Mouse (Mus musculus): Measurements from ENCODE around the gene Gm8220.
"Not testable (repeated sequence)": the region's sequence is repeated elsewhere in the genome, so short reads cannot be mapped to it uniquely, and the experiment has no call there.

The Gm8220 gene

DNA sequence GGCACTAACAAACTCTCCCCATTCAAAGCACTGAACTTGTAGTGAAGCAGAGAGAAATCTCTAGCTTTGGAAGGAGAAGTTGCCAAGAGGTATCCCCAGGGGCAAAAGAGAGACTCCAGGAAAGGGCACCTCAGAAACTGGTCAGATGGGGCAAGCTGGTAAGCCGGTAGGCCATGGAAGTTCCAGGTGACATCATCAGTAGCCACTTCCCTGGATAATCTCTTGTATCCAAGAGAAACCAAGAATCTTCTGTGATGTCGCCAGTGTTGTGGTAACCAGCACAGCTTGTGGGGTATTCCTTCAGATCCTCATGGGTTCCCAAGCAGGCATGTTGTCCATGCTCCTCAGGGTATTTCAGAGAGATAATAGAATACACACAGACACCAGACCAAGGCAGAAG, at the start of gene Gm8220:
Gene Gm8220, plus strand, starts transcription at position 301 of the 400 bp plus-strand sequence.
- not testable (repeated sequence) for DNase-seq (ENCODE audit: low spot score)

DNA sequence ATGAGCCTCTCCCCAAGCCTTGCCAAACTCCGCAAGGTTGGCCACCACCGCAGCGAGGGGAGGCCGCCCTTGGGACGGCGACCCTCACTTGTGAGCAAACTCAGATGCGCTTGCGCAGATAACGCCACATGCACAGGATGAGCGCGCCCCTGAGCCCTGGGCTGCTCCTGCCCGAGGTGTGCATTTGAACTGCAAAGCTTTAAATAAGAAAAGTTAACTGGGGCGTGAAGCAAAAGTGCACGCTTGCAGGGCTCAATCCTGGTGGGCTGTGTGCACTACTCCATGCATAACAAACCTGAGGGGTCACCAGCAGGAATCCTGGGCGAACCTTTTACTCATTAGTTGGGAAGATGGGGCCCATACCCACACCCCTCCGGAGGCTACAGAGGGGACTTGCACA, 37.3 kb upstream of the Gm8220 start:
- no peak for DNase-seq (ENCODE audit: low spot score)

DNA sequence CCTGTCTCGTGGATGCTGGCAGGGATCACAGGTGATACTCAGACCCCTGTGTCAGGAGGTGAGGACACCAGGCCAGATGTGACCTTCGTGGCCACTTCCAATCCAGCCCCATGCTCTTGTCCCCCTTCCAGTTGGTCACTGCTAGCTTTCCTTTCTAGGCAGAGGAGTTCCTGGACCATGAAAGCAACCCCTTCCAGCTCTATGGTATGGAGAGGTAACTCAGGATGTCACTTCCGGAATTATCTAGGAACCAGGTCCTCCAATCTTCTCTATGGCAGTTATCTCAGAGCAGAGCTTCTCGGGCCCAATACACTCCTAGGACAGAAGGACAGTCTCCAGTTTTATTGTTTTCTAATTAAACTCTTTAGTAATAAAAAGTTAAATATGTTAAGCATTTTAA, 26.7 kb downstream of the Gm8220 start:
- DNase-seq (ENCODE audit: low spot score), result not testable (repeated sequence)

DNA sequence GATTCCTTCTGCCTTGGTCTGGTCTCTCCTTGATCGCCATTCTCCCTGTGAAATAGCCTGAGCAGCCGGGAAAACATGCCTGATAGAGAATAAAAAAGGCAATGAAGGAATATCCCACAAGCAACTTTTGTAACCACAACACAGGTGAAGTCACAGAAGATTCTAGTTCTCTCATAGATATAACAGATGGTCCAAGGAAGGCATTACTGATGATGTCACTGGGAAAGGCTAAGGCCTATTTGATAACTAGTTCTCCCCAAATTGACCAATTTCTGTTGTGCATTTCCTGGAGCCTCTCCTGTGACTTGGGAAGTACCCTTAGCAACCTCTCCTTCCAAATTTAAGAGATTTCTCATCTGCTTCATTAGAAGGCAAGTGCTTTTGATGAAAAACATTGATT, 53.1 kb downstream of the Gm8220 start, which contains the start of gene Gm5930:
Gene Gm5930, minus strand, starts transcription at position 101 of the 400 bp plus-strand sequence.
- DNase-seq (ENCODE audit: low spot score), result not testable (repeated sequence)

Data from c-Kit-positive CD71-positive TER-119-positive erythroid progenitor cells, embryonic 14.5 days (primary cell).